In genomic region chr13:47998495-47998894, GRCm38 (mm10) we compare ENCODE assay signal across 23 mouse cellular contexts.
DNase-seq lines count a peak whose midpoint lies in the region; ATAC-seq lines count a peak whose summit lies in the region.
"Had no signal": no experiment of that assay in that cellular context is flagged by ENCODE, and none has a peak within 500 bp of the region (broad histone marks: within the 10 kb centered on the region; RNA-seq: fewer than 3 reads in every experiment).

No protein-coding gene starts in this region.

- DNase-seq in embryonic facial prominence, embryonic 14.5 days (ENCODE audit: low spot score): peak; percentile 26
- DNase-seq in embryonic facial prominence, embryonic 10.5 days (ENCODE audit: low spot score): no peak
- no peak for DNase-seq in midbrain, embryonic 10.5 days (ENCODE audit: low spot score)
- peak; percentile 34 for DNase-seq in retina, embryonic 14.5 days (ENCODE audit: low spot score)
- DNase-seq in ovary, postnatal 36 days (ENCODE audit: low spot score): no peak
- DNase-seq: adrenal gland, postnatal 10 days; cerebellum, adult 8-10 months; cerebellum, postnatal 36 days; embryo, embryonic 11 days; gastrocnemius, postnatal 36 days; heart, adult 2 months; heart, postnatal 14 days; kidney, adult 18-20 months; kidney, postnatal 4 days; liver, postnatal 0 days; thymus, postnatal 14 days had no signal

- H3K9ac ChIP-seq in embryonic facial prominence, embryonic 14.5 days (ENCODE audit: low read depth, low read length): no peak overlapping the region
- H3K9ac ChIP-seq in midbrain, embryonic 16.5 days (ENCODE audit: low read depth, low read length): no peak overlapping the region
- no peak overlapping the region for H3K9ac ChIP-seq in forebrain, embryonic 12.5 days
- H3K9ac ChIP-seq: heart, embryonic 13.5 days; limb, embryonic 12.5 days; liver, postnatal 0 days had no signal

- 0 out of 2 replicates have a peak, but pooled peaks have one; percentile 37 for ATAC-seq in embryonic facial prominence, embryonic 14.5 days (ENCODE audit: low read depth)
- no peak for ATAC-seq in midbrain, embryonic 16.5 days
- peak; percentile 73; the same call in 1 of the 2 replicates for ATAC-seq in forebrain, embryonic 12.5 days (ENCODE audit: low FRiP score)
- ATAC-seq: liver, postnatal 0 days; lung, postnatal 0 days had no signal

- H3K4me2 ChIP-seq in embryonic facial prominence, embryonic 14.5 days (ENCODE audit: low read depth, low read length): no peak overlapping the region
- no peak overlapping the region for H3K4me2 ChIP-seq in midbrain, embryonic 16.5 days (ENCODE audit: low read length)
- no peak overlapping the region for H3K4me2 ChIP-seq in forebrain, embryonic 12.5 days
- H3K4me2 ChIP-seq: heart, embryonic 13.5 days; limb, embryonic 12.5 days; liver, embryonic 11.5 days had no signal

- H3K4me3 ChIP-seq in embryonic facial prominence, embryonic 14.5 days (ENCODE audit: low read depth, low read length): no peak overlapping the region
- H3K4me3 ChIP-seq in embryonic facial prominence, embryonic 10.5 days: no peak overlapping the region
- no peak overlapping the region for H3K4me3 ChIP-seq in midbrain, embryonic 10.5 days
- H3K4me3 ChIP-seq in midbrain, embryonic 16.5 days (ENCODE audit: low read depth, low read length): no peak overlapping the region
- H3K4me3 ChIP-seq in forebrain, embryonic 12.5 days (replicated peaks): no peak overlapping the region
- H3K4me3 ChIP-seq: heart, adult 2 months; heart, embryonic 13.5 days; limb, embryonic 12.5 days had no signal

- no peaks in the 10 kb centered on the region for H3K4me1 ChIP-seq in embryonic facial prominence, embryonic 14.5 days (ENCODE audit: control insufficient read depth, insufficient read depth, low read length)
- no peaks in the 10 kb centered on the region for H3K4me1 ChIP-seq in embryonic facial prominence, embryonic 10.5 days
- H3K4me1 ChIP-seq in midbrain, embryonic 10.5 days: peaks cover 8% of the 10 kb centered on the region
- H3K4me1 ChIP-seq in midbrain, embryonic 16.5 days (ENCODE audit: control insufficient read depth, insufficient read depth, low read length): no peaks in the 10 kb centered on the region
- H3K4me1 ChIP-seq in forebrain, embryonic 12.5 days: peaks cover 14% of the 10 kb centered on the region
- H3K4me1 ChIP-seq: heart, embryonic 13.5 days had no signal

- no peaks in the 10 kb centered on the region for H3K9me3 ChIP-seq in embryonic facial prominence, embryonic 14.5 days (ENCODE audit: control insufficient read depth, low read length)
- no peaks in the 10 kb centered on the region for H3K9me3 ChIP-seq in embryonic facial prominence, embryonic 10.5 days
- H3K9me3 ChIP-seq in midbrain, embryonic 10.5 days (replicated peaks): no peaks in the 10 kb centered on the region
- no peaks in the 10 kb centered on the region for H3K9me3 ChIP-seq in midbrain, embryonic 16.5 days (replicated peaks; ENCODE audit: control insufficient read depth, low read length, poor library complexity, severe bottlenecking)
- H3K9me3 ChIP-seq in forebrain, embryonic 12.5 days: no peaks in the 10 kb centered on the region
- H3K9me3 ChIP-seq: heart, embryonic 13.5 days; limb, embryonic 12.5 days had no signal

- no peaks in the 10 kb centered on the region for H3K27me3 ChIP-seq in embryonic facial prominence, embryonic 14.5 days (replicated peaks; ENCODE audit: control insufficient read depth, insufficient read depth, low read length)
- H3K27me3 ChIP-seq in embryonic facial prominence, embryonic 10.5 days (replicated peaks; ENCODE audit: low read depth, poor library complexity, severe bottlenecking): no peaks in the 10 kb centered on the region
- H3K27me3 ChIP-seq in midbrain, embryonic 10.5 days (ENCODE audit: low read depth, poor library complexity, severe bottlenecking): no peaks in the 10 kb centered on the region
- no peaks in the 10 kb centered on the region for H3K27me3 ChIP-seq in midbrain, embryonic 16.5 days (ENCODE audit: control insufficient read depth, insufficient read depth, low read depth, low read length)
- H3K27me3 ChIP-seq in forebrain, embryonic 12.5 days: no peaks in the 10 kb centered on the region
- H3K27me3 ChIP-seq: heart, embryonic 13.5 days; limb, embryonic 12.5 days had no signal

- WGBS in embryonic facial prominence, embryonic 14.5 days: 52% methylated on average over 5 of the region's 5 CpGs
- 56% methylated on average over 5 of the region's 5 CpGs for WGBS in embryonic facial prominence, embryonic 10.5 days
- 33% methylated on average over 5 of the region's 5 CpGs for WGBS in midbrain, embryonic 10.5 days
- 11% methylated on average over 5 of the region's 5 CpGs for WGBS in midbrain, embryonic 16.5 days
- 7% methylated on average over 5 of the region's 5 CpGs for WGBS in forebrain, embryonic 12.5 days

- H3K27ac ChIP-seq in embryonic facial prominence, embryonic 14.5 days (replicated peaks; ENCODE audit: low read depth, low read length): no peak overlapping the region
- no peak overlapping the region for H3K27ac ChIP-seq in embryonic facial prominence, embryonic 10.5 days (replicated peaks)
- H3K27ac ChIP-seq in midbrain, embryonic 10.5 days (replicated peaks): 0 out of 2 replicates have a peak overlapping the region, but pooled peaks have one; percentile 2
- H3K27ac ChIP-seq in midbrain, embryonic 16.5 days (ENCODE audit: low read length): no peak overlapping the region
- peak overlapping the region; percentile 56; the same call in 1 of the 2 replicates for H3K27ac ChIP-seq in forebrain, embryonic 12.5 days
- H3K27ac ChIP-seq: heart, adult 2 months; heart, embryonic 13.5 days; limb, embryonic 12.5 days; macrophage had no signal

- no peaks in the 10 kb centered on the region for H3K36me3 ChIP-seq in embryonic facial prominence, embryonic 14.5 days (ENCODE audit: control insufficient read depth, insufficient read depth, low read length)
- H3K36me3 ChIP-seq in embryonic facial prominence, embryonic 10.5 days (replicated peaks): no peaks in the 10 kb centered on the region
- no peaks in the 10 kb centered on the region for H3K36me3 ChIP-seq in midbrain, embryonic 10.5 days
- no peaks in the 10 kb centered on the region for H3K36me3 ChIP-seq in midbrain, embryonic 16.5 days (ENCODE audit: control insufficient read depth, insufficient read depth, low read length)
- no peaks in the 10 kb centered on the region for H3K36me3 ChIP-seq in forebrain, embryonic 12.5 days (replicated peaks)
- H3K36me3 ChIP-seq: heart, embryonic 13.5 days; limb, embryonic 12.5 days had no signal

Comparison
In these comparisons a context has a peak if more than half of its experiments do, and no peak if none do; other contexts are left out.
1. DNase-seq: peak in embryonic facial prominence, embryonic 14.5 days (single experiment) and retina, embryonic 14.5 days (single experiment); none in embryonic facial prominence, embryonic 10.5 days (single experiment), midbrain, embryonic 10.5 days (single experiment) and ovary, postnatal 36 days (single experiment).
2. H3K27ac ChIP-seq: peak in midbrain, embryonic 10.5 days (single experiment) and forebrain, embryonic 12.5 days (single experiment); none in embryonic facial prominence, embryonic 14.5 days (single experiment), embryonic facial prominence, embryonic 10.5 days (single experiment) and midbrain, embryonic 16.5 days (single experiment).